Mouse (Mus musculus): Measurements from ENCODE around the gene Brcc3.

Gene Brcc3

GRCm38 (mm10) chrX:75415936-75416785, at the start of gene Brcc3, which contains the start of the genes Cmc4 and Mtcp1:
Brcc3 (plus strand) TSS chrX:75416628.
Cmc4 (minus strand) TSS chrX:75416584.
Mtcp1 (minus strand) TSS chrX:75416588.
- DNase-seq (ENCODE audit: low spot score): peak; percentile 91

DNA sequence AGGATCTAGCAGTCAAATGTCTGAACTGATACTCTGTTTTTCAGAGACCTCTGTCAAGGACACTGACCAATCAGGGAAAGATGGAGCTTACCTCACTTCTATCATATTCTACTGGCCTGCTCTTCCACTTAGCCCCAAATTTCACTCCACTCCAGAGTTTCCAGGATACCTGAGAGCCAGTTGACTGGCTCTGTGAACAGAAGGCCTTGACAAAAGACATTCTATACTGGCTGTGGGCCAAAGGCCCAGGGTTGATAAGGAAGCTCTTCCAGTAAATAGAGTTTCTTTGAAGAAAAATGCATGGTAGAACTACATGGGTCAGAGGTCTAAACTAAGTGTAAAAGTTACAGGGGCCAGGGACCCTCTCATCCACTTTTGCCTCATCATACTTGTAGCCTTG, 46.2 kb upstream of the Brcc3 start:
- DNase-seq (ENCODE audit: low spot score): no peak

- DNase-seq (ENCODE audit: low spot score): no peak
Observed at GRCm38 (mm10) chrX:75372666-75373425, 43.6 kb upstream of the Brcc3 start.

DNA sequence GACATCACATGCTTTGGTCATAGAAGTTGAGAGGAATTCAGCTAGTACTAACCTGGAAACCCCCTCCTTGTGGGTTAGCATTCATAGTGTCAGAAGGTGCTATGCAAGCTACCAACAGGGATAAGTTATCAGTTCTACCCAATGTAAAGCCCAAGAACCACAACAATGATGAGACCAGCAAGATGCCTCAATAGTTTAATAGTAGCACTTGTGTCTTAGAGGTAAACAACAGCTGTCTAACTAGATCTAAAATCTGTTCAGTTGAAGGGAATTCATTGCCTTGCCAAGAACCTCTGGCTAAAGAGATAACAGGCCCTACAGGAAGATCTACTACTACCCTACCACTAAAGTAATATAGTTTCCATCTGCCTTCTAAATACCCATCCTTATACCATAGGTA, 39.6 kb upstream of the Brcc3 start:
- DNase-seq (ENCODE audit: low spot score): no peak

GRCm38 (mm10) chrX:75381176-75381575, 35.3 kb upstream of the Brcc3 start:
- DNase-seq (ENCODE audit: low spot score): no peak

GRCm38 (mm10) chrX:75381699-75382098, 34.7 kb upstream of the Brcc3 start:
- DNase-seq (ENCODE audit: low spot score): peak; percentile 1

- peak; percentile 83 for DNase-seq (ENCODE audit: low spot score)
Observed at GRCm38 (mm10) chrX:75382195-75382771, 34.1 kb upstream of the Brcc3 start, which contains the start of the genes Fundc2 and F8. Fundc2 (plus strand) TSS chrX:75382399. F8 (minus strand) TSS chrX:75382615.

DNA sequence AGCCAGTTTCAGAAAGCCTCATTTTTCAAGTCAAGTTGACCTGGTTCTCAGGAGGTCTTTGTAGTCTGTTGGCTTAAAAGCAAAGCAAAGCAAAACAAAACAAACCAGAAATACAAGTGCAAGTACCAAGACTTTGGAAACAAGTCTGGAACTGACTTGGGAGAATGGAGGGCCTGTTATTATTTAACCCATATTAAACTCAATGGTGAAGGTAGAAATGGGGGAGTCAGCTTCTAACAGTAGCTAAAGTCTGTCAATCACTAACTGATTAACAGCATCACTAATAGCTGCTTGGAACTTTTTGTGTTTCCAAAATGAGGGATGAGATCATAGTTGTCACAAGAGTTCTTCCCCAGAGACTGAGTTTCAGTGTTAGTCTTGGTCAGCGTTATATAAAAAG, 17.0 kb upstream of the Brcc3 start:
- no peak for DNase-seq (ENCODE audit: low spot score)

GRCm38 (mm10) chrX:75402668-75403067, 13.8 kb upstream of the Brcc3 start:
- DNase-seq (ENCODE audit: low spot score): no peak

- DNase-seq (ENCODE audit: low spot score): no peak
Observed at GRCm38 (mm10) chrX:75403350-75403749, 13.1 kb upstream of the Brcc3 start.

GRCm38 (mm10) chrX:75409711-75410110, 6.7 kb upstream of the Brcc3 start:
- DNase-seq (ENCODE audit: low spot score): no peak

- DNase-seq (ENCODE audit: low spot score): no peak
Observed at GRCm38 (mm10) chrX:75454597-75454996, 38.2 kb downstream of the Brcc3 start.

- peak; percentile 72 for DNase-seq (ENCODE audit: low spot score)
Observed at GRCm38 (mm10) chrX:75475182-75475644, 58.8 kb downstream of the Brcc3 start.

DNA sequence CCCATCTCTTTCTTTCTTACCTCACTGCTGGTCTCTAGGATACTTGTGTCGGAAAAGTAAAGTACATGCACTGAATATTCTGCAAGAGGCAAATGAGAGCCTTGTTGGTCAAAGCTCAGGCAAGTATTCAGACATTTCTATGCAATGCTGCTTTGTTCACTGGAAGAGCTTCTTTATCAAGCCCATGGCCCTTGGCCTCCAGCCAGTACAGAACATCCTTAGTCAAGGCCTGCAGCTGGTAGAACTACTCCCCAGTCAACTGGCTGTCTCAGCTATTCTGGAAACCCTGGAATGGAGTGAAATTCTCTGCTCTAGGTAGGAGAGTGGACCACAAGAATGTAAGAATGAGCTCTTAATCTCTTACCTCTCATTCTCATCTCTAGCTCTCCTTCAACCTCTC, 73.5 kb downstream of the Brcc3 start:
- DNase-seq (ENCODE audit: low spot score): no peak

Measured in embryo, embryonic 10.5 days (tissue).